ENCODE assay signal across 8 mouse cellular contexts in genomic region chr19:45079769-45080515, GRCm38 (mm10). TPM values are rescaled to one million over a fixed set of nuclear protein-coding genes. Genes with fewer than 3 reads are reported as not detected.
DNase-seq lines count a peak whose midpoint lies in the region; ATAC-seq and TF ChIP-seq lines count a peak whose summit lies in the region.

No protein-coding gene starts in this region.

- TF ChIP-seq CTCF in G1E (IDR thresholded peaks at IDR 0.05; ENCODE audit: low read depth, low read length), result no peak
- TF ChIP-seq CTCF in brain, embryonic 14.5 days (IDR thresholded peaks at IDR 0.05; ENCODE audit: borderline replicate concordance, extremely low read depth, insufficient read depth, insufficient read length), result no peak

- peak overlapping the region; percentile 69 for H3K4me3 ChIP-seq in G1E (ENCODE audit: low read depth, low read length)
- H3K4me3 ChIP-seq in forebrain, embryonic 11.5 days (ENCODE audit: low read depth, low read length), result peak overlapping the region; percentile 15

- H3K9ac ChIP-seq in forebrain, embryonic 11.5 days (ENCODE audit: low read length), result 0 out of 2 replicates have a peak overlapping the region, but pooled peaks have one; percentile 4

- intact Hi-C loops in heart, postnatal 25 days (cut with DNase I), result loop anchor here (5.0 kb wide), 1 partner anchor 77 kb away; no protein-coding TSS in a partner anchor

- peaks cover 53% of the 10 kb centered on the region for H3K27me3 ChIP-seq in G1E (ENCODE audit: insufficient read depth, low read length)
- H3K27me3 ChIP-seq in forebrain, embryonic 11.5 days (ENCODE audit: control insufficient read depth, insufficient read depth, low read length), result peaks cover 62% of the 10 kb centered on the region

- no peak for ATAC-seq in G1E (ENCODE audit: extremely low read depth, insufficient number of reproducible peaks, low FRiP score, poor library complexity, severe bottlenecking)
- no peak for ATAC-seq in forebrain, embryonic 11.5 days (replicated peaks; ENCODE audit: low FRiP score)
- ATAC-seq in erythroblast, adult 5-6 weeks (replicated peaks; ENCODE audit: low FRiP score, poor library complexity, severe bottlenecking), result no peak

- peaks cover 64% of the 10 kb centered on the region for H3K4me1 ChIP-seq in G1E (ENCODE audit: insufficient read depth, low read depth, low read length)
- peaks cover 34% of the 10 kb centered on the region for H3K4me1 ChIP-seq in forebrain, embryonic 11.5 days (replicated peaks; ENCODE audit: control insufficient read depth, insufficient read depth, low read length)

- WGBS in forebrain, embryonic 11.5 days, result under 1% methylated on average over 45 of the region's 45 CpGs

- no peaks in the 10 kb centered on the region for H3K36me3 ChIP-seq in G1E (replicated peaks)
- no peaks in the 10 kb centered on the region for H3K36me3 ChIP-seq in forebrain, embryonic 11.5 days (ENCODE audit: control insufficient read depth, insufficient read depth, low read length)

- peak overlapping the region; percentile 37 for H3K4me2 ChIP-seq in forebrain, embryonic 11.5 days (ENCODE audit: low read depth, low read length, severe bottlenecking)

- TF ChIP-seq POLR2A in brain, embryonic 14.5 days (IDR thresholded peaks at IDR 0.05; ENCODE audit: borderline replicate concordance, extremely low read depth, insufficient read depth, insufficient read length, poor library complexity, severe bottlenecking), result no peak

- H3K9me3 ChIP-seq in G1E (replicated peaks), result peaks cover 6% of the 10 kb centered on the region; the same call in 1 of the 2 replicates
- H3K9me3 ChIP-seq in forebrain, embryonic 11.5 days (ENCODE audit: control insufficient read depth, low read length), result no peaks in the 10 kb centered on the region

- DNase-seq in G1E (ENCODE audit: low spot score), result peak; percentile 73
- peak; percentile 68 for DNase-seq in brain, embryonic 14.5 days (ENCODE audit: low read depth)
- DNase-seq in forebrain, embryonic 11.5 days (ENCODE audit: low spot score), result peak; percentile 68
- DNase-seq in heart, postnatal 25 days (ENCODE audit: low spot score), result peak; percentile 82
- DNase-seq in kidney, postnatal 36 days, result peak; percentile 59 to 69
- peak; percentile 83 for DNase-seq in lung, postnatal 14 days
- DNase-seq in right cerebral cortex, postnatal 25 days, result peak; percentile 52

- no peak overlapping the region for H3K27ac ChIP-seq in forebrain, embryonic 11.5 days (ENCODE audit: low read depth, low read length)

RNA-seq across cellular contexts. Expression of gene Kazald1, which starts 4.9 kb away (rescaled TPM):
- total RNA-seq in G1E (2014; fragmentation: Nextera tagmentation) (0.60 TPM in 1 of 2 replicates, not detected in the other), G1E (2017) (0.35 and 0.49 TPM in 2 replicates)
- polyA plus RNA-seq in G1E (2012), result 0.39 and 0.41 TPM in 2 replicates
- 1.5 and 3.0 TPM in 2 replicates for polyA plus RNA-seq in brain, embryonic 14.5 days (2012; rRNA removed)
- 0.20 and 0.31 TPM in 2 replicates for polyA plus RNA-seq in forebrain, embryonic 11.5 days (2014; fragmentation: Nextera tagmentation; extraction: Ambion mirVana)
- total RNA-seq in heart, postnatal 25 days (2021), result 1 to 10 TPM; 3.8 to 5.2 TPM
- total RNA-seq in erythroblast, adult 5-6 weeks (2015; ENCODE audit: low replicate concordance), result not detected in 2 replicates
- total RNA-seq in erythroblast, adult 5-6 weeks (2017; ENCODE audit: low replicate concordance), result not detected in 2 replicates

RNA-seq across cellular contexts. Expression of gene Sfxn3, which starts 32.6 kb away (rescaled TPM):
- total RNA-seq in G1E (2014; fragmentation: Nextera tagmentation) (26.1 and 34.6 TPM in 2 replicates), G1E (2017) (7.4 TPM in 2 replicates)
- polyA plus RNA-seq in G1E (2012), result 4.4 and 6.7 TPM in 2 replicates
- 83.3 and 93.1 TPM in 2 replicates for polyA plus RNA-seq in brain, embryonic 14.5 days (2012; rRNA removed)
- 15.4 and 18.7 TPM in 2 replicates for polyA plus RNA-seq in forebrain, embryonic 11.5 days (2014; fragmentation: Nextera tagmentation; extraction: Ambion mirVana)
- total RNA-seq in heart, postnatal 25 days (2021), result 10 to 100 TPM; 10.7 to 13.9 TPM
- total RNA-seq in erythroblast, adult 5-6 weeks (2015; ENCODE audit: low replicate concordance), result 9.4 and 16.7 TPM in 2 replicates
- 3.4 and 3.8 TPM in 2 replicates for total RNA-seq in erythroblast, adult 5-6 weeks (2017; ENCODE audit: low replicate concordance)

RNA-seq across cellular contexts. Expression of gene Pdzd7, which starts 34.4 kb away (rescaled TPM):
- not detected in 2 replicates for total RNA-seq in G1E (2014; fragmentation: Nextera tagmentation)
- 0.05 TPM in 1 of 2 replicates, not detected in the other for total RNA-seq in G1E (2017)
- 0.02 and 0.04 TPM in 2 replicates for polyA plus RNA-seq in G1E (2012)
- 8.8 and 9.8 TPM in 2 replicates for polyA plus RNA-seq in brain, embryonic 14.5 days (2012; rRNA removed)
- polyA plus RNA-seq in forebrain, embryonic 11.5 days (2014; fragmentation: Nextera tagmentation; extraction: Ambion mirVana), result 0.61 and 0.63 TPM in 2 replicates
- total RNA-seq in heart, postnatal 25 days (2021), result under 1 TPM in 1 of 2 experiments, not detected in 1; 0.16 TPM
- not detected in 2 replicates for total RNA-seq in erythroblast, adult 5-6 weeks (2015; ENCODE audit: low replicate concordance)
- total RNA-seq in erythroblast, adult 5-6 weeks (2017; ENCODE audit: low replicate concordance), result 0.28 TPM in 1 of 2 replicates, not detected in the other
